Mouse (Mus musculus) small intestine, adult 2 months (tissue): ENCODE measurements around the gene Mettl7a3.
"Not testable (repeated sequence)": the region's sequence is repeated elsewhere in the genome, so short reads cannot be mapped to it uniquely, and the experiment has no call there.

Experiments used
- CTCF ChIP-seq: fragments of 200-500 bp; IDR thresholded peaks from 2 replicates; pipeline ENCODE4 v1.5.1; 2012; ENCODE audit warnings: low read depth, mild to moderate bottlenecking, control low read depth, inconsistent platforms, low read length, moderate library complexity, mixed read lengths; ENCODE audit not compliant: insufficient replicate concordance, insufficient read length; ENCODE audit errors: extremely low read depth
- POLR2A ChIP-seq: fragments of 200-500 bp; IDR thresholded peaks from 2 replicates; pipeline ENCODE4 v1.6.1; 2012; ENCODE audit warnings: low read depth, mild to moderate bottlenecking, control low read depth, inconsistent platforms, low read length, moderate library complexity

DNA sequence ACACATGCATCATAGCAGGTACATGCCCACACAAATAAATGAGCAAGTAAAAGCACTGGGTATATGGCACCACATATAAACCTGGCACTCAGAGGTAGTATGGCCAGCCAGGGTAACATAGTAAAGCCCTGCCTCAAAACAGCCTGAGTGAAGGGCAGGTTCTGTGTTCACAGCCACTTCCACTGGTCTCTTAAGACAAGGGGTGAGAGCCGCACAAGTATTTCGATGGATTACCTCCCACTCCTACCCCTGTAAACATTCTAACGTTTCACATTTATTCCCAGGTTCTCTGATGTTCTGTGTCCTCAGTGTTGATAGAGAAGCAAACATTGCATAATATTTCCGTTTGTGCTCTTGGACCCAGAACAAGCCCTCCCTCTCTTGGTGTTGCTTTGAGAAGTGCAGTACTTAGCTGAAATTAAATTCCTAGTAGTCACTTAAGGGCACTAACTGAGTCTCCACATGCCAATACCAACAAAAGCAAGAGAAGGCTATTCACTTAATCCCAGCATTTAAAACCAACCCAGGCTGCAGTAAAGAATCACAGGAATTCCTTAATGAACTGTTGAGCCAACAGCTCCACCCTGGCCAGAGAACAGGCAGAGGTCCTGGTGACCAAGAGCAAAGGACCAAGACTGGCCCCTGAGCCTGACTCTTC lies 16.6 kb upstream of the Mettl7a3 start:
- not testable (repeated sequence) for TF ChIP-seq CTCF, POLR2A
